Mouse (Mus musculus): ENCODE measurements around the gene Plscr2. TPM values are rescaled to one million over a fixed set of nuclear protein-coding genes. Genes with fewer than 3 reads are reported as not detected.
"Not testable (repeated sequence)": the region's sequence is repeated elsewhere in the genome, so short reads cannot be mapped to it uniquely, and the experiment has no call there.

Plscr2 gene
- polyA plus RNA-seq, 1 experiment from 2014 or later, result 29.2 TPM

GRCm38 (mm10) chr9:92325936-92326335 lies 50.5 kb downstream of the Plscr2 start:
- ATAC-seq (replicated peaks; ENCODE audit: low FRiP score); H3K4me2 ChIP-seq; H3K4me3 ChIP-seq (replicated peaks); H3K36me3 ChIP-seq; H3K27me3 ChIP-seq; H3K27ac ChIP-seq; H3K9me3 ChIP-seq (replicated peaks); H3K4me1 ChIP-seq; H3K9ac ChIP-seq: not testable (repeated sequence)
- WGBS, result 87% methylated on average over 9 of the region's 9 CpGs

GRCm38 (mm10) chr9:92326813-92327212 lies 51.4 kb downstream of the Plscr2 start:
- Histone ChIP-seq H3K36me3 (no peaks in the 10 kb centered on the region), H3K27me3 (no peaks in the 10 kb centered on the region), H3K4me1 (no peaks in the 10 kb centered on the region), H3K9ac (no peak overlapping the region), H3K4me3 (replicated peaks) (no peak overlapping the region), H3K9me3 (replicated peaks) (no peaks in the 10 kb centered on the region), H3K4me2 (no peak overlapping the region), H3K27ac (no peak overlapping the region)
- no peak for ATAC-seq (replicated peaks; ENCODE audit: low FRiP score)
- 90% methylated on average over 4 of the region's 4 CpGs for WGBS

- WGBS, result 88% methylated on average over 4 of the region's 4 CpGs
Observed at GRCm38 (mm10) chr9:92331383-92331782, 56.0 kb downstream of the Plscr2 start.

GRCm38 (mm10) chr9:92334845-92335244 lies 59.4 kb downstream of the Plscr2 start:
- 97% methylated on average over 10 of the region's 10 CpGs for WGBS
- Histone ChIP-seq H3K27ac (no peak overlapping the region), H3K9ac (no peak overlapping the region), H3K4me3 (replicated peaks) (no peak overlapping the region), H3K4me2 (no peak overlapping the region), H3K36me3 (no peaks in the 10 kb centered on the region), H3K27me3 (no peaks in the 10 kb centered on the region), H3K4me1 (no peaks in the 10 kb centered on the region), H3K9me3 (replicated peaks) (no peaks in the 10 kb centered on the region)
- ATAC-seq (replicated peaks; ENCODE audit: low FRiP score), result no peak

More at GRCm38 (mm10) chr9:92331383-92331782, 56.0 kb downstream of the Plscr2 start:
- no peak overlapping the region for H3K9ac ChIP-seq
- no peaks in the 10 kb centered on the region for H3K9me3 ChIP-seq (replicated peaks)
- H3K4me2 ChIP-seq, result no peak overlapping the region
- H3K4me1 ChIP-seq, result no peaks in the 10 kb centered on the region
- no peak overlapping the region for H3K4me3 ChIP-seq (replicated peaks)
- no peak overlapping the region for H3K27ac ChIP-seq
- no peak for ATAC-seq (replicated peaks; ENCODE audit: low FRiP score)
- no peaks in the 10 kb centered on the region for H3K36me3 ChIP-seq
- H3K27me3 ChIP-seq, result no peaks in the 10 kb centered on the region

- 86% methylated on average over 6 of the region's 6 CpGs for WGBS
- no peak for ATAC-seq (replicated peaks; ENCODE audit: low FRiP score)
Observed at GRCm38 (mm10) chr9:92335277-92335818, 59.9 kb downstream of the Plscr2 start.

GRCm38 (mm10) chr9:92337063-92337462 lies 61.7 kb downstream of the Plscr2 start:
- H3K9ac ChIP-seq, result no peak overlapping the region
- H3K36me3 ChIP-seq, result no peaks in the 10 kb centered on the region
- WGBS, result 88% methylated on average over 1 of the region's 1 CpGs
- H3K27ac ChIP-seq, result no peak overlapping the region
- no peak overlapping the region for H3K4me2 ChIP-seq
- H3K4me3 ChIP-seq (replicated peaks), result no peak overlapping the region
- no peaks in the 10 kb centered on the region for H3K4me1 ChIP-seq
- no peak for ATAC-seq (replicated peaks; ENCODE audit: low FRiP score)
- H3K9me3 ChIP-seq (replicated peaks), result no peaks in the 10 kb centered on the region
- no peaks in the 10 kb centered on the region for H3K27me3 ChIP-seq

More at GRCm38 (mm10) chr9:92335277-92335818, 59.9 kb downstream of the Plscr2 start:
- H3K9ac ChIP-seq, result no peak overlapping the region
- no peaks in the 10 kb centered on the region for H3K27me3 ChIP-seq
- H3K27ac ChIP-seq, result no peak overlapping the region
- H3K4me3 ChIP-seq (replicated peaks), result no peak overlapping the region
- H3K4me2 ChIP-seq, result no peak overlapping the region
- H3K36me3 ChIP-seq, result no peaks in the 10 kb centered on the region
- no peaks in the 10 kb centered on the region for H3K4me1 ChIP-seq
- no peaks in the 10 kb centered on the region for H3K9me3 ChIP-seq (replicated peaks)

- 85% methylated on average over 3 of the region's 3 CpGs for WGBS
- Histone ChIP-seq H3K4me2 (no peak overlapping the region), H3K9ac (no peak overlapping the region), H3K9me3 (replicated peaks) (no peaks in the 10 kb centered on the region), H3K4me1 (no peaks in the 10 kb centered on the region), H3K4me3 (replicated peaks) (no peak overlapping the region), H3K27ac (no peak overlapping the region), H3K36me3 (no peaks in the 10 kb centered on the region), H3K27me3 (no peaks in the 10 kb centered on the region)
- ATAC-seq (replicated peaks; ENCODE audit: low FRiP score), result no peak
Observed at GRCm38 (mm10) chr9:92337661-92338060, 62.3 kb downstream of the Plscr2 start.

GRCm38 (mm10) chr9:92338954-92339353 lies 63.6 kb downstream of the Plscr2 start:
- no peak overlapping the region for H3K27ac ChIP-seq
- no peaks in the 10 kb centered on the region for H3K36me3 ChIP-seq
- H3K4me2 ChIP-seq, result no peak overlapping the region
- 68% methylated on average over 1 of the region's 1 CpGs for WGBS
- ATAC-seq (replicated peaks; ENCODE audit: low FRiP score), result no peak
- no peaks in the 10 kb centered on the region for H3K27me3 ChIP-seq
- H3K9me3 ChIP-seq (replicated peaks), result no peaks in the 10 kb centered on the region
- no peaks in the 10 kb centered on the region for H3K4me1 ChIP-seq
- H3K4me3 ChIP-seq (replicated peaks), result no peak overlapping the region
- no peak overlapping the region for H3K9ac ChIP-seq

Small RNA genes lying within 50 kb of the gene (microRNA-seq; reads per million reads assigned to microRNA genes)
- not detected for gene Mir6386

Other genes with a start within 250 kb of the Plscr2 start
- gene Plscr5, start 82.7 kb upstream of the Plscr2 start, polyA plus RNA-seq (2015; fragmentation: Nextera tagmentation; extraction: Ambion mirVana), result not detected in 2 replicates
- 74.6 and 78.2 TPM in 2 replicates for gene Plscr1, start 25.9 kb upstream of the Plscr2 start, polyA plus RNA-seq (2015; fragmentation: Nextera tagmentation; extraction: Ambion mirVana)
- not detected in 2 replicates for gene 1700057G04Rik, start 33.8 kb downstream of the Plscr2 start, polyA plus RNA-seq (2015; fragmentation: Nextera tagmentation; extraction: Ambion mirVana)
- 3.8 and 4.0 TPM in 2 replicates for gene Plscr4, start 181.8 kb downstream of the Plscr2 start, polyA plus RNA-seq (2015; fragmentation: Nextera tagmentation; extraction: Ambion mirVana)

All from kidney, embryonic 15.5 days (tissue).